Mouse (Mus musculus): ENCODE results near the gene Samm50.
A peak's percentile ranks its signal among the peaks of the same experiment; 100 is the strongest.

DNA sequence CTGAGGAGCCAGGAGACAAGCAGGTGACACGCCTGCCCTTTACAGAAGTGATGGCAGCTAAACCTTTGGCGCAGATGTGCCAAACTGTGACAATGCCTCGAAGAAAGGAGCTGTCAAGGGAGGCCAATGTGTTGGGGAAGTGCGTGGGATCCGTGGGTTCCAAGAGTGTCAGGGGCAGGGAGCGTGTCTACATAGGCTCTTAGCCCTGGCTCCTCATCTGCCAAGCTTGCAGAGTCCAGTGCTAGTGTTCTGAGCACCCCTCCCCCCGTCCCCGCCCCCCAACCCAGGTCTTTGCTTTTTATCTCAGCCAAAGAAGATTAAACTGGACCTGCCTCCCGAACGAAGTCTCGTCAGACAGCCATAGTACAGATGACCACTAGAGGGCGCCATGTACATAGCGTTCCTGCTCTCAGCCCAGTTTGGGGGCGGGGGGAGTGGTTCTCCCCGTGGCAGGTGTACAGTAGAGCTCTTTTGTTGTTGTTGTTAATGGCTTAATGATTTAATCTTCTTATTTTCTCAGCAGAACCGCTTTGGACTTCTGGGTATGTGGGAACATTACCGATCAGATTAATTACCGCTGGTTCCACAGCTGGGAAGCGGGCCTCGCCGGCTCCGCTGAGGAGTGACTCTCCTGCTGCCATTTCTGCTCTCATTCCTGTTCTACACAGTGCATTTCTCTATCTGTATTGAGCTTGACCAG, 68.2 kb downstream of the Samm50 start:
- peak; percentile 93 for TF ChIP-seq CTCF (IDR thresholded peaks at IDR 0.05; ENCODE audit: low read depth)
- no peak for TF ChIP-seq EP300 (IDR thresholded peaks at IDR 0.05; ENCODE audit: low read depth)
